Mouse (Mus musculus): ENCODE data around the gene Tmem8b. TPM values are rescaled to one million over a fixed set of nuclear protein-coding genes. Genes with fewer than 3 reads are reported as not detected.

Tmem8b gene
- polyA plus RNA-seq, 1 experiment from 2014 or later = 4.2 TPM

Small RNA genes lying within 50 kb of the gene (microRNA-seq; reads per million reads assigned to microRNA genes)
- 0.25 reads per million for gene Gm25262

Other genes starting within 250 kb of the Tmem8b start
- gene Fam166b, start 239.8 kb upstream of the Tmem8b start, polyA plus RNA-seq (2014; fragmentation: Nextera tagmentation; extraction: Ambion mirVana) = 0.18 TPM in 1 of 2 replicates, not detected in the other
- 8.6 and 9.5 TPM in 2 replicates for gene Tesk1, start 227.0 kb upstream of the Tmem8b start, polyA plus RNA-seq (2014; fragmentation: Nextera tagmentation; extraction: Ambion mirVana)
- gene Cd72, start 214.3 kb upstream of the Tmem8b start, polyA plus RNA-seq (2014; fragmentation: Nextera tagmentation; extraction: Ambion mirVana) = 4.2 and 4.8 TPM in 2 replicates
- not detected in 2 replicates for gene Sit1, start 185.2 kb upstream of the Tmem8b start, polyA plus RNA-seq (2014; fragmentation: Nextera tagmentation; extraction: Ambion mirVana)
- gene Ccdc107, start 176.1 kb upstream of the Tmem8b start, polyA plus RNA-seq (2014; fragmentation: Nextera tagmentation; extraction: Ambion mirVana) = 109 and 128 TPM in 2 replicates
- 42.5 and 47.6 TPM in 2 replicates for gene Arhgef39, start 169.3 kb upstream of the Tmem8b start, polyA plus RNA-seq (2014; fragmentation: Nextera tagmentation; extraction: Ambion mirVana)
- 4.0 and 9.4 TPM in 2 replicates for gene Car9, start 162.0 kb upstream of the Tmem8b start, polyA plus RNA-seq (2014; fragmentation: Nextera tagmentation; extraction: Ambion mirVana)
- gene Tpm2, start 145.2 kb upstream of the Tmem8b start, polyA plus RNA-seq (2014; fragmentation: Nextera tagmentation; extraction: Ambion mirVana) = 516 and 574 TPM in 2 replicates
- gene Creb3, start 106.6 kb upstream of the Tmem8b start, polyA plus RNA-seq (2014; fragmentation: Nextera tagmentation; extraction: Ambion mirVana) = 64.8 and 68.6 TPM in 2 replicates
- 66.0 and 69.8 TPM in 2 replicates for gene Tln1, start 106.3 kb upstream of the Tmem8b start, polyA plus RNA-seq (2014; fragmentation: Nextera tagmentation; extraction: Ambion mirVana)
- 25.4 and 29.7 TPM in 2 replicates for gene Rgp1, start 90.3 kb upstream of the Tmem8b start, polyA plus RNA-seq (2014; fragmentation: Nextera tagmentation; extraction: Ambion mirVana)
- 13.2 and 15.5 TPM in 2 replicates for gene Gba2, start 90.1 kb upstream of the Tmem8b start, polyA plus RNA-seq (2014; fragmentation: Nextera tagmentation; extraction: Ambion mirVana)
- 0.49 and 1.3 TPM in 2 replicates for gene Msmp, start 84.5 kb upstream of the Tmem8b start, polyA plus RNA-seq (2014; fragmentation: Nextera tagmentation; extraction: Ambion mirVana)
- gene Npr2, start 37.0 kb upstream of the Tmem8b start, polyA plus RNA-seq (2014; fragmentation: Nextera tagmentation; extraction: Ambion mirVana) = 11.1 and 12.1 TPM in 2 replicates
- gene Spag8, start 15.4 kb upstream of the Tmem8b start, polyA plus RNA-seq (2014; fragmentation: Nextera tagmentation; extraction: Ambion mirVana) = 0.74 and 1.2 TPM in 2 replicates
- 113 and 115 TPM in 2 replicates for gene Hint2, start 12.5 kb upstream of the Tmem8b start, polyA plus RNA-seq (2014; fragmentation: Nextera tagmentation; extraction: Ambion mirVana)
- 2.9 and 3.9 TPM in 2 replicates for gene Fam221b, start 174 bp downstream of the Tmem8b start, polyA plus RNA-seq (2014; fragmentation: Nextera tagmentation; extraction: Ambion mirVana)
- gene Olfr70, start 31.8 kb downstream of the Tmem8b start, polyA plus RNA-seq (2014; fragmentation: Nextera tagmentation; extraction: Ambion mirVana) = not detected in 2 replicates
- not detected in 2 replicates for gene Olfr71, start 41.3 kb downstream of the Tmem8b start, polyA plus RNA-seq (2014; fragmentation: Nextera tagmentation; extraction: Ambion mirVana)
- 0.61 and 0.85 TPM in 2 replicates for gene Hrct1, start 58.2 kb downstream of the Tmem8b start, polyA plus RNA-seq (2014; fragmentation: Nextera tagmentation; extraction: Ambion mirVana)
- 0.04 TPM in 1 of 2 replicates, not detected in the other for gene Spaar, start 61.1 kb downstream of the Tmem8b start, polyA plus RNA-seq (2014; fragmentation: Nextera tagmentation; extraction: Ambion mirVana)
- gene Olfr159, start 102.0 kb downstream of the Tmem8b start, polyA plus RNA-seq (2014; fragmentation: Nextera tagmentation; extraction: Ambion mirVana) = not detected in 2 replicates
- gene Olfr156, start 154.9 kb downstream of the Tmem8b start, polyA plus RNA-seq (2014; fragmentation: Nextera tagmentation; extraction: Ambion mirVana) = not detected in 2 replicates
- gene Olfr157, start 171.2 kb downstream of the Tmem8b start, polyA plus RNA-seq (2014; fragmentation: Nextera tagmentation; extraction: Ambion mirVana) = not detected in 2 replicates
- not detected in 2 replicates for gene Olfr155, start 182.6 kb downstream of the Tmem8b start, polyA plus RNA-seq (2014; fragmentation: Nextera tagmentation; extraction: Ambion mirVana)
- gene Reck, start 206.6 kb downstream of the Tmem8b start, polyA plus RNA-seq (2014; fragmentation: Nextera tagmentation; extraction: Ambion mirVana) = 27.6 and 30.8 TPM in 2 replicates